Mouse (Mus musculus) CH12.LX (cell line): Measurements from ENCODE around the gene Mmp15. TPM values are rescaled to one million over a fixed set of nuclear protein-coding genes. Genes with fewer than 3 reads are reported as not detected.

Experiments used
- DNase-seq: peaks from one replicate; pipeline ENCODE4 v3.0.0-alpha.2; 2013; ENCODE audit errors: extremely low read depth
- H3K27ac ChIP-seq: 2 replicates; pipeline ENCODE4 v1.5.1; 2012; ENCODE audit warnings: low read depth, mild to moderate bottlenecking, control low read depth, moderate library complexity; ENCODE audit not compliant: insufficient read depth
- H3K27me3 ChIP-seq: replicated peaks from 2 replicates; pipeline ENCODE3; 2012; ENCODE audit warnings: inconsistent platforms
- H3K36me3 ChIP-seq, 2 experiments: replicated peaks in 1 of 2; 2 replicates each; pipeline versions ENCODE3 to v1.6.1; 2012; ENCODE audit warnings: inconsistent platforms in 1 of 2, low read length in 1 of 2, mild to moderate bottlenecking in 1 of 2, mixed read lengths in 1 of 2, moderate library complexity in 1 of 2; ENCODE audit not compliant: control insufficient read depth in 1 of 2, insufficient read depth in 1 of 2
- H3K4me1 ChIP-seq, 2 experiments: 2 replicates each; pipeline ENCODE4 v1.6.1; 2012; ENCODE audit warnings: inconsistent platforms in 1 of 2, moderate library complexity in 1 of 2; ENCODE audit not compliant: insufficient read depth in 2 of 2, control insufficient read depth in 1 of 2
- H3K4me2 ChIP-seq: 2 replicates; pipeline ENCODE4 v1.6.1; 2012; ENCODE audit warnings: low read depth, mild to moderate bottlenecking, control low read depth; ENCODE audit not compliant: poor library complexity, insufficient read depth, severe bottlenecking
- H3K4me3 ChIP-seq, 3 experiments: fragments of 150-350 bp in 1 of 3; sonication (generic) in 1 of 3; replicated peaks in 1 of 3; 2 replicates each; pipeline versions ENCODE3 to v1.5.1; 2011 to 2012; ENCODE audit warnings: low read depth in 2 of 3, low read length in 2 of 3, mild to moderate bottlenecking in 2 of 3, moderate library complexity in 2 of 3, control low read depth in 1 of 3, improper control_type of control experiment in 1 of 3, inconsistent platforms in 1 of 3, mixed read lengths in 1 of 3; ENCODE audit not compliant: poor library complexity in 1 of 3
- H3K79me2 ChIP-seq: replicated peaks from 2 replicates; pipeline ENCODE4 v1.6.1; 2012; ENCODE audit warnings: mild to moderate bottlenecking, moderate library complexity; ENCODE audit not compliant: control insufficient read depth, poor library complexity, insufficient read depth, severe bottlenecking; ENCODE audit errors: extremely low read depth
- H3K9ac ChIP-seq: 2 replicates; pipeline ENCODE4 v1.6.1; 2012; ENCODE audit warnings: low read depth, mild to moderate bottlenecking, control low read depth, moderate library complexity; ENCODE audit not compliant: insufficient read depth
- H3K9me3 ChIP-seq: replicated peaks from 2 replicates; pipeline ENCODE3; 2012; ENCODE audit warnings: low read length, inconsistent platforms, mixed read lengths
- BHLHE40 ChIP-seq: IDR thresholded peaks from 2 replicates; pipeline ENCODE4 v1.6.1; 2011; ENCODE audit warnings: mild to moderate bottlenecking, low read depth, low read length, improper control_type of control experiment
- CHD1 ChIP-seq: IDR thresholded peaks from 2 replicates; pipeline ENCODE4 v1.6.1; 2012; ENCODE audit warnings: low read depth, low read length, improper control_type of control experiment, inconsistent platforms
- CHD2 ChIP-seq: IDR thresholded peaks from 2 replicates; pipeline ENCODE4 v1.6.1; 2011; ENCODE audit warnings: low read length, improper control_type of control experiment
- ELF1 ChIP-seq: IDR thresholded peaks from 2 replicates; pipeline ENCODE4 v1.6.1; 2014; ENCODE audit warnings: low read depth, mild to moderate bottlenecking, inconsistent platforms, low read length, improper control_type of control experiment
- EP300 ChIP-seq: IDR thresholded peaks from 2 replicates; pipeline ENCODE4 v1.6.1; 2011; ENCODE audit warnings: low read length, improper control_type of control experiment
- ETS1 ChIP-seq: conservative IDR thresholded peaks from 2 replicates; pipeline ENCODE4 v1.6.1; 2012; ENCODE audit warnings: low read depth, mild to moderate bottlenecking, inconsistent platforms, low read length, improper control_type of control experiment, moderate library complexity
- GABPA ChIP-seq: IDR thresholded peaks from 2 replicates; pipeline ENCODE4 v1.6.1; 2012; ENCODE audit warnings: low read depth, low read length, improper control_type of control experiment, inconsistent platforms; ENCODE audit not compliant: insufficient replicate concordance
- HCFC1 ChIP-seq: IDR thresholded peaks from 2 replicates; pipeline ENCODE4 v1.6.1; 2012; ENCODE audit warnings: low read depth, mild to moderate bottlenecking, inconsistent platforms, low read length, improper control_type of control experiment
- IRF4 ChIP-seq: IDR thresholded peaks from 2 replicates; pipeline ENCODE4 v1.6.1; 2014; ENCODE audit warnings: low read depth, mild to moderate bottlenecking, inconsistent platforms, low read length, improper control_type of control experiment
- JUN ChIP-seq: IDR thresholded peaks from 2 replicates; pipeline ENCODE4 v1.6.1; 2011; ENCODE audit warnings: low read depth, mild to moderate bottlenecking, low read length, improper control_type of control experiment, moderate library complexity; ENCODE audit not compliant: insufficient read depth
- JUND ChIP-seq: conservative IDR thresholded peaks from 2 replicates; pipeline ENCODE4 v1.6.1; 2011; ENCODE audit warnings: low read depth, low read length, improper control_type of control experiment
- MAFK ChIP-seq: IDR thresholded peaks from 2 replicates; pipeline ENCODE4 v1.6.1; 2011; ENCODE audit warnings: low read length, improper control_type of control experiment; ENCODE audit not compliant: insufficient replicate concordance
- MAX ChIP-seq: IDR thresholded peaks from 2 replicates; pipeline ENCODE4 v1.6.1; 2011; ENCODE audit warnings: low read length, improper control_type of control experiment
- MAZ ChIP-seq: IDR thresholded peaks from 2 replicates; pipeline ENCODE4 v1.6.1; 2012; ENCODE audit warnings: low read depth, mild to moderate bottlenecking, inconsistent platforms, low read length, improper control_type of control experiment, moderate library complexity
- MEF2A ChIP-seq: IDR thresholded peaks from 2 replicates; pipeline ENCODE4 v1.6.1; 2014; ENCODE audit warnings: low read depth, mild to moderate bottlenecking, inconsistent platforms, low read length, improper control_type of control experiment, borderline replicate concordance
- MXI1 ChIP-seq: IDR thresholded peaks from 2 replicates; pipeline ENCODE4 v1.6.1; 2011; ENCODE audit warnings: mild to moderate bottlenecking, low read depth, low read length, improper control_type of control experiment
- MYC ChIP-seq: IDR thresholded peaks from 2 replicates; pipeline ENCODE4 v1.6.1; 2011; ENCODE audit warnings: low read depth, mild to moderate bottlenecking, improper control_type of control experiment, low read length
- NELFE ChIP-seq: IDR thresholded peaks from 2 replicates; pipeline ENCODE4 v1.6.1; 2011; ENCODE audit warnings: low read depth, low read length, improper control_type of control experiment
- NRF1 ChIP-seq: IDR thresholded peaks from 2 replicates; pipeline ENCODE4 v1.6.1; 2014; ENCODE audit warnings: low read depth, mild to moderate bottlenecking, inconsistent platforms, low read length, improper control_type of control experiment, moderate library complexity
- PAX5 ChIP-seq: IDR thresholded peaks from 2 replicates; pipeline ENCODE4 v1.6.1; 2012; ENCODE audit warnings: low read length, inconsistent platforms, mixed read lengths
- RAD21 ChIP-seq: IDR thresholded peaks from 2 replicates; pipeline ENCODE4 v1.6.1; 2011; ENCODE audit warnings: low read depth, mild to moderate bottlenecking, low read length, improper control_type of control experiment, moderate library complexity
- SIN3A ChIP-seq: IDR thresholded peaks from 2 replicates; pipeline ENCODE4 v1.6.1; 2012; ENCODE audit warnings: low read length, improper control_type of control experiment, inconsistent platforms
- TCF12 ChIP-seq: IDR thresholded peaks from 2 replicates; pipeline ENCODE4 v1.6.1; 2014; ENCODE audit warnings: low read depth, mild to moderate bottlenecking, inconsistent platforms, low read length, improper control_type of control experiment
- UBTF ChIP-seq: IDR thresholded peaks from 2 replicates; pipeline ENCODE4 v1.6.1; 2012; ENCODE audit warnings: low read depth, mild to moderate bottlenecking, inconsistent platforms, low read length, improper control_type of control experiment, moderate library complexity
- USF1 ChIP-seq: IDR thresholded peaks from 2 replicates; pipeline ENCODE4 v1.6.1; 2014; ENCODE audit warnings: low read depth, mild to moderate bottlenecking, inconsistent platforms, low read length, improper control_type of control experiment
- ZC3H11A ChIP-seq: IDR thresholded peaks from 2 replicates; pipeline ENCODE4 v1.6.1; 2012; ENCODE audit warnings: low read depth, mild to moderate bottlenecking, inconsistent platforms, low read length, improper control_type of control experiment
- ZKSCAN1 ChIP-seq: IDR thresholded peaks from 2 replicates; pipeline ENCODE4 v1.6.1; 2012; ENCODE audit warnings: low read depth, inconsistent platforms, low read length, improper control_type of control experiment, borderline replicate concordance
- ZMIZ1 ChIP-seq: IDR thresholded peaks from 2 replicates; pipeline ENCODE4 v1.6.1; 2012; ENCODE audit warnings: low read depth, mild to moderate bottlenecking, inconsistent platforms, low read length, improper control_type of control experiment
- ZNF384 ChIP-seq: IDR thresholded peaks from 2 replicates; pipeline ENCODE4 v1.6.1; 2012; ENCODE audit warnings: low read depth, low read length, improper control_type of control experiment, inconsistent platforms
- dilution Hi-C: fragments of 300-500 bp; cut with MboI; formaldehyde crosslinking; loops from 2 replicates; pipeline ENCODE4 v1.14.3; 2020; ENCODE audit warnings: low sequenced_read_pairs; ENCODE audit not compliant: extremely low pct_unique_long_range_greater_than_20kb, extremely low pct_ligation_motif_present
- in situ Hi-C: fragments of 300-500 bp; cut with MboI; formaldehyde crosslinking; loops from 3 replicates; pipeline ENCODE4 v1.14.3; 2019; ENCODE audit warnings: low sequenced_read_pairs, low pct_ligation_motif_present, low pct_unique_long_range_greater_than_20kb, mixed read lengths
- polyA plus RNA-seq: library from polyadenylated mRNA; unstranded; fragments of >175 nt; gene quantifications from 2 replicates; pipeline ENCODE4 v1.2.1, GENCODE M21; 2012; ENCODE audit warnings: low read depth; ENCODE audit not compliant: insufficient read length
- total RNA-seq, 2 experiments: library from RNA; depleted of rRNA; stranded (reverse); fragments of 300-350 nt in 1 of 2; fragments of >200 nt in 1 of 2; gene quantifications; 2 replicates each; pipeline ENCODE4 v1.2.3; 2012 to 2014

Gene Mmp15
- total and polyA plus RNA-seq, 3 experiments, result 0.04 to 0.44 TPM; not detected in 1

- peaks cover 6 to 22% of the 10 kb centered on the region in 2 experiments for H3K4me1 ChIP-seq
- peak overlapping the region; percentile 71 to 90 (median 80) for H3K4me3 ChIP-seq
- in situ Hi-C loops, result loop anchor here (5.0 kb wide), 2 partner anchors 74 to 96 kb away; no protein-coding TSS in a partner anchor
- peaks cover 33 to 55% of the 10 kb centered on the region in 2 experiments for H3K36me3 ChIP-seq
- TF ChIP-seq MXI1 (0 out of 2 replicates have a peak, but pooled peaks have one; percentile 3), PAX5 (no peak), NRF1 (no peak), HCFC1 (peak; percentile 49), ELF1 (no peak), MAFK (no peak), UBTF (peak; percentile 96; the same call in 1 of the 2 replicates)
- no peaks in the 10 kb centered on the region for H3K9me3 ChIP-seq
- dilution Hi-C loops, result no loop called here
- H3K27ac ChIP-seq, result peak overlapping the region; percentile 34
- H3K79me2 ChIP-seq, result peaks cover 2% of the 10 kb centered on the region; the same call in 1 of the 2 replicates
- no peaks in the 10 kb centered on the region for H3K27me3 ChIP-seq
- peak; percentile 54 for DNase-seq
- peak overlapping the region; percentile 81 for H3K9ac ChIP-seq
- peak overlapping the region; percentile 88 for H3K4me2 ChIP-seq
These were observed 20.8 kb upstream of the Mmp15 start for GRCm38 (mm10) chr8:95331156-95331719.

GRCm38 (mm10) chr8:95331720-95332436 is 20.2 kb upstream of the Mmp15 start, which contains the start of the genes Zfp319 and Usb1:
Zfp319 (minus strand) TSS chr8:95331950.
Usb1 (plus strand) TSS chr8:95332284.
- DNase-seq, result peak; percentile 93
- dilution Hi-C loops, result no loop called here
- TF ChIP-seq CHD2 (no peak), MEF2A (peak; percentile 37; the same call in 1 of the 2 replicates), GABPA (no peak), PAX5 (no peak), MAX (peak; percentile 13; the same call in 1 of the 2 replicates), ZNF384 (no peak), NELFE (peak; percentile 87), ETS1 (no peak), ZKSCAN1 (no peak), MYC (no peak), ZMIZ1 (no peak; the same call in 1 of the 2 replicates), ZC3H11A (no peak), IRF4 (no peak; the same call in 1 of the 2 replicates), USF1 (no peak; the same call in 1 of the 2 replicates), BHLHE40 (no peak), SIN3A (no peak), MAZ (no peak; the same call in none of the 2 replicates), UBTF (peak; percentile 64), JUN (no peak), JUND (no peak), EP300 (peak; percentile 10; the same call in 1 of the 2 replicates), CHD1 (no peak), RAD21 (peak; percentile 64), TCF12 (peak; percentile 53)

More at GRCm38 (mm10) chr8:95331720-95332436, 20.2 kb upstream of the Mmp15 start, which contains the start of the genes Zfp319 and Usb1:
- H3K4me3 ChIP-seq, result peak within 1 kb of the TSS; percentile 80 to 90 (median 83)
- H3K9me3 ChIP-seq, result no peaks in the 10 kb centered on the region
- H3K4me2 ChIP-seq, result peak within 1 kb of the TSS; percentile 88
- H3K27me3 ChIP-seq, result no peaks in the 10 kb centered on the region
- peak within 1 kb of the TSS; percentile 81 for H3K9ac ChIP-seq
- in situ Hi-C loops, result loop anchor here (5.0 kb wide), 2 partner anchors 75 to 95 kb away; no protein-coding TSS in a partner anchor
- H3K27ac ChIP-seq, result peak within 1 kb of the TSS; percentile 64
- H3K79me2 ChIP-seq, result peaks cover 2% of the 10 kb centered on the region; the same call in 1 of the 2 replicates
- peaks cover 6 to 22% of the 10 kb centered on the region in 2 experiments for H3K4me1 ChIP-seq
- peaks cover 27 to 52% of the 10 kb centered on the region in 2 experiments for H3K36me3 ChIP-seq
